Mouse (Mus musculus) limb, embryonic 10.5 days (tissue): ENCODE data around the gene Ispd. TPM values are rescaled to one million over a fixed set of nuclear protein-coding genes. Genes with fewer than 3 reads are reported as not detected.
"Not testable (repeated sequence)": the region's sequence is repeated elsewhere in the genome, so short reads cannot be mapped to it uniquely, and the experiment has no call there.

Experiments
- DNase-seq: peaks from one replicate; pipeline ENCODE4 v3.0.0-alpha.2; 2017; ENCODE audit warnings: low spot score
- H3K27ac ChIP-seq: fragments of 300-500 bp; sonication (generic); 2 replicates; pipeline ENCODE4 v1.5.1; 2016; ENCODE audit warnings: mild to moderate bottlenecking
- H3K27me3 ChIP-seq: fragments of 300-500 bp; sonication (generic); 2 replicates; pipeline ENCODE4 v1.6.1; 2016; ENCODE audit warnings: low read depth, mild to moderate bottlenecking; ENCODE audit not compliant: poor library complexity, severe bottlenecking
- H3K36me3 ChIP-seq: fragments of 300-500 bp; sonication (generic); 2 replicates; pipeline ENCODE4 v1.6.1; 2016; ENCODE audit warnings: mild to moderate bottlenecking, moderate library complexity
- H3K4me1 ChIP-seq: fragments of 300-500 bp; sonication (generic); 2 replicates; pipeline ENCODE4 v1.6.1; 2016
- H3K4me3 ChIP-seq: fragments of 300-500 bp; sonication (generic); 2 replicates; pipeline ENCODE4 v1.5.1; 2016; ENCODE audit warnings: mild to moderate bottlenecking, moderate library complexity
- H3K9me3 ChIP-seq: fragments of 300-500 bp; sonication (generic); replicated peaks from 2 replicates; pipeline ENCODE4 v1.6.1; 2016; ENCODE audit warnings: mild to moderate bottlenecking
- WGBS: fragments of 180-500 bp; shearing (Covaris S2); methylation state at CpG from one replicate; pipeline ENCODE4 v1.1.7; 2016; 5-methylcytosine and 5-hydroxymethylcytosine counted together
- polyA plus RNA-seq: library from polyadenylated mRNA; unstranded; fragments of >200 nt; fragmentation: Nextera tagmentation; extraction: Ambion mirVana; gene quantifications from 2 replicates; pipeline ENCODE4 v1.2.1, GENCODE M21; 2016

Gene Ispd
- 4.9 and 5.2 TPM in 2 replicates for polyA plus RNA-seq

DNA sequence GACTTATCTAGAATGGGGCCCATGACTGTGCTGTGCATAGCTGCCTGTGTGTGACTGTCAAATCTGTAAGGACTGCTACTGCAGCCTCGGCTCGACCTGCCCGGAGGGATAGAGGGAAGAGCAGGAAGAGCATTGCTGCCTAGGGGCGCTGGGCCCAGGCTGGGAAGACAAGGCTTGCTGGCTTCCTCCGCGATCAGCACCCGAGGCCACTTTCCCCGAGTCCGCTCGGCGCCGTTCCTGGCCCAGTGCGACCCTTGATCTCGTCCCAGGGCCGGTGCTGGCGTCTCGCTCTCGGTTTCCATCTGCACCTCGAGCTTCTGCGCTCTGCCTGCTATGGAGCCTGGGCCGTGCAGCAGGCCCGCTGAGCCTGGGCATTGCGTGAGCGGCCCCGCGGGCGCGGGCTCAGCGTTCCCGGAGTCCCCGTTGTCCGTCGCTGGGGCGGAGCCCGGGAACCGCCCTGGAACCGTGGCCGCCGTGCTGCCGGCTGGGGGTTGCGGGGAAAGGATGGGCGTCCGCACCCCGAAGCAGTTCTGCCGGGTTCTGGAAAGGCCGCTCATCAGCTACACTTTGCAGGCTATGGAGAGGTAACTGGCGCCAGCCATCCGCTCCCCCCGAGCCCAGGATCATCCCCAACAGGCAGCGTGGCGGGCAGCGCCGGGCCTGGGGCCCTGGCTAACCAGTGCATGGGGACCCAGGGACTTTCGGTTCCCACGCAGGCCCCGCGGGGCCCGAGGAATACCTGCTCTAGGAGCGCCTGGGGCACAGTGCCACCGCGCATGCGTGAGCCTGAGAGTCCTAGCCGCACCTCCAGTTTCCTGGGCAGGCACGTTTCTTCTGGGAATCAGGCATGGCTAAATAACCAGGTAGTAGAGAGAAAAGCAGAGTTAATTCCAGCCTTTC lies at the start of gene Ispd, which contains the start of gene D630036H23Rik:
Ispd (plus strand) TSS at position 10 of the 900 bp plus-strand sequence.
D630036H23Rik (minus strand) TSS at position 741 of the 900 bp plus-strand sequence.
- no peaks in the 10 kb centered on the region for H3K9me3 ChIP-seq
- peak within 1 kb of the TSS; percentile 99 for H3K27ac ChIP-seq
- peak within 1 kb of the TSS; percentile 81 for H3K4me3 ChIP-seq
- no peaks in the 10 kb centered on the region for H3K27me3 ChIP-seq
- peak; percentile 90 for DNase-seq
- under 1% methylated on average over 64 of the region's 64 CpGs for WGBS
- peaks cover 25% of the 10 kb centered on the region for H3K4me1 ChIP-seq
- H3K36me3 ChIP-seq, result no peaks in the 10 kb centered on the region

DNA sequence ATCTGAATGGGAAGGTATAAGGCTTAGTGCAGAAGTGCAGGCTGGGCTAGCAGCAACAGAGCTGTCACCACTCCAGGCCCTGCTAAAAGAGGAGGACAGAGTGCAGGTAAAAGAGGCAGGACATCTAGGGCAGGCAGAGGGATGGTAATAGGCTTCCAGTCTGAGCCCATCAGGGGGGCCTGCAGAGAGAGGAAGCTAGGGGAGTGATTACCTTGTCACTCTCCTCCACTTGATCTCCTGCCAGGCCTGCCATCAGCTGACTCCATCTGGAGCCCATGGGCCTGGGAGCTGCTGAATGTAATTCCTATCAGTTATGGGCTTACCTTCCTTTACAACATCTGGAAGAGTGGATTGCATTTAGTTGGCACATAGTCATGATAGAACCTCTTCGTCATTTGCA lies 48.6 kb upstream of the Ispd start:
- no peaks in the 10 kb centered on the region for H3K36me3 ChIP-seq
- WGBS, result 87% methylated on average over 1 of the region's 1 CpGs
- DNase-seq, result no peak
- no peaks in the 10 kb centered on the region for H3K4me1 ChIP-seq
- no peak overlapping the region for H3K4me3 ChIP-seq
- H3K27me3 ChIP-seq, result no peaks in the 10 kb centered on the region
- no peak overlapping the region for H3K27ac ChIP-seq
- H3K9me3 ChIP-seq, result no peaks in the 10 kb centered on the region

GRCm38 (mm10) chr12:36333837-36334281 lies 47.4 kb upstream of the Ispd start:
- no peak overlapping the region for H3K27ac ChIP-seq
- no peaks in the 10 kb centered on the region for H3K36me3 ChIP-seq
- 64% methylated on average over 9 of the region's 9 CpGs for WGBS
- H3K4me1 ChIP-seq, result no peaks in the 10 kb centered on the region
- no peaks in the 10 kb centered on the region for H3K27me3 ChIP-seq
- H3K4me3 ChIP-seq, result no peak overlapping the region
- DNase-seq, result no peak
- no peaks in the 10 kb centered on the region for H3K9me3 ChIP-seq

DNA sequence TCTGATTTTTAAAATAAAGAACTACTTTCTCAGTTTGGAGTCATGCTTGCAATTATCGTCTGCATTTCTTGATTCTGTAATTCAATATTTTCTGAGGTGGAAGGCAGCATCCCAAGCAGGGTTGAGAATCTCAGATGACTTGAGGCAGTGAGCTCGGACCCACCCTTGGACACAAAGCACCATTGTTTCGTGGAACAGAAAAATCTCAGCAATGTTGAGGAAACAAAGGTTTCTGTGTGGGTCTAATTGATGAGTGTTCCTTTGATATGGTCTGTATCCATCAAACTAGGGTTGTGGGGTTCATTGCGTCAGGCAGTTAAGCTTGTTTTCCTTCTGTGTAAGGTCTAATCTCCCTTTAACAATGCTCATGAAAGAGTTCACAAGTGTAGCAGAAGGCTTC lies 37.1 kb upstream of the Ispd start:
- WGBS, result 86% methylated on average over 4 of the region's 4 CpGs
- no peak overlapping the region for H3K27ac ChIP-seq
- H3K36me3 ChIP-seq, result no peaks in the 10 kb centered on the region
- H3K27me3 ChIP-seq, result no peaks in the 10 kb centered on the region
- DNase-seq, result no peak
- no peak overlapping the region for H3K4me3 ChIP-seq
- no peaks in the 10 kb centered on the region for H3K9me3 ChIP-seq
- no peaks in the 10 kb centered on the region for H3K4me1 ChIP-seq

GRCm38 (mm10) chr12:36360064-36360463 lies 21.2 kb upstream of the Ispd start:
- no peak overlapping the region for H3K4me3 ChIP-seq
- no peaks in the 10 kb centered on the region for H3K4me1 ChIP-seq
- no peak for DNase-seq
- no peaks in the 10 kb centered on the region for H3K36me3 ChIP-seq
- 87% methylated on average over 3 of the region's 3 CpGs for WGBS
- no peaks in the 10 kb centered on the region for H3K27me3 ChIP-seq
- no peaks in the 10 kb centered on the region for H3K9me3 ChIP-seq
- no peak overlapping the region for H3K27ac ChIP-seq

DNA sequence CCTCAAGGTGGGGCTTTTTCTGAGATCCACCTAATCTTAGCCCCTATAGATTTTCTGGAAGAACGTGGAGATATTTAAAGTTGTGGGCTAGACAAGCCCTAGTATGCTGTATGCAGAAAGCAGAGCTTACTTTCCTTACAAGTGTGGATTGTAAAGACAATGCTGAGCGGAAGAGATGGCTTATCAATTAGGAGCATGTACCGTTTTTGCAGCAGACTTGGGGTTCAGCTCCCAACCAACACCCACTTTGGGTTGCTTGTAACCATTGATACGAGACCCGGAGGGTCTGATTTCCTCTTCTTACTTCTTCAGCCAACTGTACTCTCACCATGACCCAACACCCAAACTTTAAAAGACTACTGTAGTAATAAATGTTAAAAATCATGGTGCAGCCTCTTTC lies 20.6 kb upstream of the Ispd start:
- WGBS, result 98% methylated on average over 5 of the region's 5 CpGs
- Histone ChIP-seq H3K9me3 (no peaks in the 10 kb centered on the region), H3K4me1 (no peaks in the 10 kb centered on the region), H3K36me3 (no peaks in the 10 kb centered on the region), H3K4me3 (no peak overlapping the region), H3K27me3 (no peaks in the 10 kb centered on the region), H3K27ac (no peak overlapping the region)
- no peak for DNase-seq

DNA sequence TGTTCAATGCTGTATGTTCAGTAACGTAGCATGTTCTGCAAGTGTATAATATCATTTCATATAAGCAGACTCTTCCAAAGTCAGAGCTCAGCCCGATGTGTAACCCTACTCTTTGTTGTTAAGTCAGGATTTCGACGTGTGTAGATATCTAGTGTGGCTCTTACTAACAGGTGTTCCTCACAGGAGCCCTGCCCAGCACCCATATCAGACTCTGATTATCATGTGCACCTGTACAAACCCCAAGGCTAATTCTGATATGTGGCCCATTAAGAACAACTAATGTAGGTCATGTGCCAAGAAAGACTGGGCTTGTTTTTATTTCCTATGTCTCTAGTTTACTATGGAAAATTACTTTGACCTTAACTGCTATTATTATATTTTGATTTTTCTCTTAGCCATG lies 17.2 kb upstream of the Ispd start:
- DNase-seq, result no peak
- WGBS, result 89% methylated on average over 4 of the region's 4 CpGs
- H3K27me3 ChIP-seq, result no peaks in the 10 kb centered on the region
- H3K36me3 ChIP-seq, result no peaks in the 10 kb centered on the region
- H3K4me1 ChIP-seq, result no peaks in the 10 kb centered on the region
- no peak overlapping the region for H3K4me3 ChIP-seq
- H3K9me3 ChIP-seq, result no peaks in the 10 kb centered on the region
- H3K27ac ChIP-seq, result no peak overlapping the region

DNA sequence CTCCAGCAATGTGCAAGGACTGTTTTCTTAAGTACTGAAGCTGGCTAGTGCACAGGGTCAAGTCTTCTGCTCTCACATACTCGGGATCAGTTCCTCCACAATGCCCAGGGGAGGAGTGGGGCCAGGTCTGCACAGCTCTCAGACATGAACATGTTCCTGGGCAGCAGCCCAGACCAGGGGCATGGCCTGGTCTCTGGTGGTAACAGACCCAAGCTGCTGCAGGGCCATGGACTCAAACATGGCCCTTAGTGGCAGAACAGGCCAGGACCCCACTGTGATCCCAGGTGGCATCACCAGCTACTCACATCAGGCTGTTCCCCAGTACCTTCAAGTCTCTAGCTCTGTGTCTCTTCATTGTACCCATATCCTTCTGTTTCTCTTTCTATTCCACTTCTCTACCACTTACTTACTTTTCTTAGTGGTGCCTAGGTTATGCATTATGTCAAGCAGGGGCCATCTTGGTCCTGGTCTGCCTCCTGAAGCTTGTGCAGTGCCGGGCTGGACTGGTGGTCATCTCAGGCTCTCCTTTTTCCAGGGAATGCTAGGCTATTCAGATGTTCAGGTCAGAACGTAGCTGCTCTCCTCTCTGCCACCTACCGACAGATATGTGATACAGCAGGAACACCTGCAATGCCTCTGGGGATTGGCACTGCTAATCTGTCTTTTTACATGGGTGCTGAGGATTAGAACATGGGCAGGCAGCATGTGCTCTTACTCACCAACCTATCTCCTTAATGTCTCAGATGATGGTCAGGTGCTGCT lies 7.8 kb upstream of the Ispd start:
- no peak for DNase-seq
- no peaks in the 10 kb centered on the region for H3K27me3 ChIP-seq
- no peak overlapping the region for H3K27ac ChIP-seq
- H3K9me3 ChIP-seq, result no peaks in the 10 kb centered on the region
- H3K36me3 ChIP-seq, result no peaks in the 10 kb centered on the region
- 65% methylated on average over 4 of the region's 4 CpGs for WGBS
- no peak overlapping the region for H3K4me3 ChIP-seq
- no peaks in the 10 kb centered on the region for H3K4me1 ChIP-seq

GRCm38 (mm10) chr12:36376391-36376790 lies 4.9 kb upstream of the Ispd start:
- not testable (repeated sequence) for H3K27me3 ChIP-seq, H3K27ac ChIP-seq, H3K36me3 ChIP-seq, H3K9me3 ChIP-seq, DNase-seq, H3K4me3 ChIP-seq
- WGBS, result 90% methylated on average over 3 of the region's 4 CpGs
- H3K4me1 ChIP-seq, result peaks cover 16% of the 10 kb centered on the region

- DNase-seq, result no peak
- no peak overlapping the region for H3K4me3 ChIP-seq
- H3K9me3 ChIP-seq, result no peaks in the 10 kb centered on the region
- H3K36me3 ChIP-seq, result no peaks in the 10 kb centered on the region
- peaks cover 25% of the 10 kb centered on the region for H3K4me1 ChIP-seq
- no peaks in the 10 kb centered on the region for H3K27me3 ChIP-seq
- no peak overlapping the region for H3K27ac ChIP-seq
- WGBS, result 68% methylated on average over 3 of the region's 3 CpGs
Observed at GRCm38 (mm10) chr12:36380254-36380653, 996 bp upstream of the Ispd start.

DNA sequence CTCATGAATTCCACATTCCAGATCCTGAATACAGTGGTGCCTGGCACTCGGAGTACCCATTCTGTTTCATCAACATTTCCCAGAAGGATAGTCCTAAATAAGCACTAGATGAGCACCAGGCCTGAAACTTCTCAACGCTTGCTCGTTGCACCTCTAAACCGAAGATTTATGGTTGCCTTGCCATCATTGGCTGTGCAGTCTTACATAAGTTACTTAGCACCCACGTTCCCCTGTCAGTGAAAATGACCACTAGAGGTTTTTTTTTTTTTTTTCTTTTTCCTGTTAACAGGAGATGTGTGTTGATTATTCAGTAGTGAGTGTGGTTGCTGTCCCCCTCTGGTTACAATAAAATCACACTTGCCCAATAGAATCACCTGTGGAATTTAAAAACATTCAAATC lies 444 bp upstream of the Ispd start:
- WGBS, result 59% methylated on average over 5 of the region's 5 CpGs
- no peak for DNase-seq
- H3K27ac ChIP-seq, result no peak overlapping the region
- H3K4me1 ChIP-seq, result peaks cover 25% of the 10 kb centered on the region
- H3K27me3 ChIP-seq, result no peaks in the 10 kb centered on the region
- H3K36me3 ChIP-seq, result no peaks in the 10 kb centered on the region
- H3K4me3 ChIP-seq, result no peak overlapping the region; the same call in 1 of the 2 replicates
- H3K9me3 ChIP-seq, result no peaks in the 10 kb centered on the region

DNA sequence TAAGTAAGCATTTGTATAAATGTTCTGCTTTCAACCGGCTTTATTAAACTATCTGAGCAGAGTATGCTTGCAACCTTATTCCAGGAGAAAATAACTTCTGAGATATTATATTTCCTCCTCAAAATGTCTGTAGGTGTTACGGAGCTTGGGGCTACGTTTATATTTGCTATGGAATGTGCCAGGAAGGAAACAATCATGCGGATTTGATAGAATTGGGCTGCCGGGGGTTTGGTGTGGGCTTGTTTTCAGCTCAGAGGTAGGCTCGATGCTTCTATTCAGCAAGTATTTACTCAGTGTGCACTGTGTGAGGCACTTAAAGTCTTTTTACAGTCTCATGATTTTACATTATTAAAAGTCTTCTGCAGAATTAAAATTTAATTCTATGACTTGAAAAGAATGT lies 4.1 kb downstream of the Ispd start:
- WGBS, result 80% methylated on average over 6 of the region's 6 CpGs
- no peaks in the 10 kb centered on the region for H3K27me3 ChIP-seq
- no peak overlapping the region for H3K27ac ChIP-seq
- no peaks in the 10 kb centered on the region for H3K36me3 ChIP-seq
- H3K4me1 ChIP-seq, result peaks cover 19% of the 10 kb centered on the region
- H3K9me3 ChIP-seq, result no peaks in the 10 kb centered on the region
- H3K4me3 ChIP-seq, result no peak overlapping the region
- DNase-seq, result no peak

DNA sequence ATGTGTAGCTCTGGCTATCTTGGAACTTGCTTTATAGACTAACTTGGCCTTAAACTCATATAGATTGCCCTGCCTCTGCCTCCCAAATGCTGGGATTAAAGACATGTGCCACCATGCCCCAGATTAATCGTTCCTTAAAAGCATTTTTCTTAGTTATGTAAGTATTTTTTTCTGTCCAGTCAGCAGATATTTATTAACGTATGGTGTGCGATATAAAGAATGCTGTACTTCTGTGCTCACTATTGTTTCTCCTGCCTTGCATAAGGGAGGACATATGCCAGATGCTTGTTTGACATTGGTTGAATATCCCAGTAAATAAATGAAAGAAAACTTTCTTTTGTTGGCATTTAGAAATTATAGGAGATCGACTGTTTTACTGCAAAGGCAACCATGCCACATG lies 5.7 kb downstream of the Ispd start:
- no peak for DNase-seq
- WGBS, result 89% methylated on average over 4 of the region's 4 CpGs
- H3K36me3 ChIP-seq, result no peaks in the 10 kb centered on the region
- peaks cover 3% of the 10 kb centered on the region for H3K4me1 ChIP-seq
- H3K27me3 ChIP-seq, result no peaks in the 10 kb centered on the region
- H3K4me3 ChIP-seq, result no peak overlapping the region
- H3K27ac ChIP-seq, result no peak overlapping the region
- H3K9me3 ChIP-seq, result no peaks in the 10 kb centered on the region
